Mouse (Mus musculus): Measurements from ENCODE around the gene Sclt1.

DNA sequence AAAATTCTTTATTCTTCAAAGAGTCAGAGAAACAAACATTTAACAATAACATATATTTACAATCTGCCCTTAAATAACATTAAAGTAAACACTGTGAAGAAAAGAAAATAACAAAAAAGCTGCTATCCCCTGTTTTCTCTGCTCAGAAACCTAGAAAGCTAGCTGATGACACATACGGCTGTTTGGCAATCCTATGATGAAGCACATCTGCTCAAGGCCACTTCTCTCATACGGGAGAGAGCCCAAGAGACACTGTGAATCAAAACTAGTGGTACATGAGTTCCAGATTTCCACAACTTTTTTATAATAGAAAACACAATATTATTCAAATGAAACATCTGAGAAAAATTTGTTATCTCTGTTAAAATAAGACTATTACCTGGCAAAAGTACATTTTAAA, 55.9 kb downstream of the Sclt1 start:
- TF ChIP-seq CTCF (IDR thresholded peaks at IDR 0.05; ENCODE audit: low read depth, low read length) (no peak), POLR2A (IDR thresholded peaks at IDR 0.05; ENCODE audit: borderline replicate concordance, low read depth, low read length) (no peak)

All from bone marrow macrophage, adult 2 months (primary cell).